Mouse (Mus musculus): Measurements from ENCODE around the gene Etd. TPM values are rescaled to one million over a fixed set of nuclear protein-coding genes. Genes with fewer than 3 reads are reported as not detected.
A peak's percentile ranks its signal among the peaks of the same experiment; 100 is the strongest.
"Not testable (repeated sequence)": the region's sequence is repeated elsewhere in the genome, so short reads cannot be mapped to it uniquely, and the experiment has no call there.

The Etd gene
- not detected for total RNA-seq (2021)

DNA sequence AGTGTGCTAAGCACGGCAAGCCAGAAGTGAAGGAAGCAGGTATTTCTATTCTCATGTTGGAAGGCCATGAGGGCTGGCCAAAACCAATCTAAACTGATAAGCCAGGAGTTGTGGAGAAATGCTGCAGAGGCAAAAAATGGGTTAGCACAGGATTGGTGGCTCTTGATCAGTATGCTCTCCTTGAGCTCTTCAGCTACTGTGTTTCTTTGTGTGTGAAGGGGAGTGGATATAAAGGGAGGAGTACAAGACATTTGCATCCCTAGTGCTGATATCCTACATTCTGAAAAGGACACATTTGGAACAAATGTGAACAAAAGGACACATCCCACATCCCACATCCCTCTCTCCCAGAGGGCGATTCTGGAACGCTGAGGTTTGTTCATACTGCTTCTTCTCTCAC lies at the start of gene Etd:
Gene Etd, plus strand, starts transcription at position 301 of the 400 bp plus-strand sequence.
- DNase-seq (ENCODE audit: low spot score in 2 of 2): no peak
- intact Hi-C loops (cut with DNase I): no loop called here

DNA sequence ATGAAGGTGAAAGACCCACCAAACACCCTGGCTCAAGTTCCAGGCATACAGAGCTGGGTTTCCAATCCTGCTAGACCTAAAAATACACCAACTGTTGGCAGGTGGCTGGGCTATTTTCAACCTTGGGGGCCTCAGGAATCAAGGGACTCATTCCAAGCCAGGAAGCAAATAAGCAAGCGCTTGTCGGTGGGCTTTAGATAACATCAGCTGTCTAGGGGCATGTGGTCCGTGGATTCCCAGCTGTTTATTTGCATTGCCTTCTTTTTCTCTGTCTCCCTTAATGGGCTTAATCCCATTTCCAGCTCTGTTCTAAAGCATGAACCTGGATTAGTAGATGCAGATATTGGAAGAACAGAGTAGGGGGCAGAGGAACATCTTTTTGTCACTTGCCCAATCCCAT lies 48.4 kb upstream of the Etd start:
- intact Hi-C loops (cut with DNase I): no loop called here
- DNase-seq (ENCODE audit: low spot score in 2 of 2): no peak

DNA sequence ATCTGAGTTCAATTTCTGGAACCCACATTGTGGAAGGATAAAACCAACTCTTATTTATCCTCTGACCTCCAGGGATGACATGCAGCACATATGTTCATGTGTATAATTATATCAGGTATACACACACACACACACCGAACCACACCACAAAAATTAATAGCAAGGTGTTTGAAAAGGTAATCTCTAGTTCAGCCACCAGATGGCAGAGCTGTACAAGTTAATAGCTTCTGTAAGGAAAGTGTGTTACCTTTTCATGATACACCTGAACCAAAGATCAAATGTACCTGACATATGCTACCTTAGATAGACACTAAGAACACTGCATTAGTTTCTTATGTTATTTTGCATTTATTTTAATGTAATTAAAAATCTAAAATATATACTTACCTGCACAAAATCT lies 1.8 kb upstream of the Etd start:
- peak in 1 of 2 experiments; percentile 4 for DNase-seq (ENCODE audit: low spot score in 2 of 2)
- intact Hi-C loops (cut with DNase I): no loop called here

DNA sequence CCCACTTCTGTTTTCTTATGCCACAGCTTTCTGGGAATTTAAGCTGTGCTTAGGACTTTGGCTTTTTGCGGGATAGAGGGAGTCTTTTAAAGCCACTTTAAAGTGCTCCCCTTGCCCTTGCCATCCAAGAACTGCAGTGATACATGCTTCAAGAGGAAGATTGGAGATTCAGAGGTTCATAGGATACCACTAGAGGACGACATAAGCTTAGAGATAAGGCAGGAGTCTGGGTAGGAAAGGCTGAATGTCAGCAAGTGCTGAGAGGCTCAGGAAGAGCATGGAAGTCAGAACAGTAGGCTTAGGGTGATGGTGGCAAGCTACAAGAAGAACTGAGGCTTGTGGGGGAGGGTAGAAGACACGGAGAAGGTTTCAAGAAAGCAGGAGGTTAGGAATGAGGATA lies 24.9 kb downstream of the Etd start:
- intact Hi-C loops (cut with DNase I): no loop called here
- DNase-seq (ENCODE audit: low spot score in 2 of 2): peak; percentile 2 to 23

DNA sequence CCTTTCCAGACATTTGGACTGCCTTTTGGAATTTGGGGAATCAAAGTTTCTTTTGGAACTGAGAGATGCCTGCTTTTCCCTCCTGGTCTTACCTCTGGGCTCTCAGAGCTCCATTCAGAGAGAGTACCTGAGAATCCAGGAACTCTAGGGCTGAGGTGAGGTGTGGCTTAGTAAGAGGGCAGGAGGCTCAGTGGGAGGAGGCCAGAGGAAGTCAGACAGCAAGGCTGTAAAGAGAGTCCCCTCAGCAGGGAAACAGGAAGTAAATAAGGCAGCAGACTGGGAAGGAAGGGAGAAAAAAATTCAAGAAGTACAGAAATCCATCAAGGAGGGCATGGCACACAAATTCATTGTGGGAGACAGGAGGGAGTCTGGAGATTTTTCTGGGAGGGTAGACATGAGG lies 29.5 kb downstream of the Etd start:
- not testable (repeated sequence) for DNase-seq (ENCODE audit: low spot score in 2 of 2)

More for the DNA sequence above, 29.5 kb downstream of the Etd start:
- intact Hi-C loops (cut with DNase I): not testable (repeated sequence)

Other genes starting within 250 kb of the Etd start
- gene Plac1, start 194.8 kb upstream of the Etd start, total RNA-seq (2021): not detected
- gene Fam122b, start 165.1 kb upstream of the Etd start, total RNA-seq (2021): 1 to 10 TPM; 3.6 to 4.4 TPM
- not detected for gene Fam122c, start 161.5 kb upstream of the Etd start, total RNA-seq (2021)
- 10 to 100 TPM; 12.6 to 16.9 TPM for gene Mospd1, start 64.4 kb upstream of the Etd start, total RNA-seq (2021)
- gene Rtl8c, start 173.1 kb downstream of the Etd start, total RNA-seq (2021): 100 to 1,000 TPM; 253 to 257 TPM
- not detected for gene Gm14597, start 174.1 kb downstream of the Etd start, total RNA-seq (2021)
- 100 to 1,000 TPM; 296 to 378 TPM for gene Rtl8a, start 208.8 kb downstream of the Etd start, total RNA-seq (2021)
- 100 to 1,000 TPM; 254 to 265 TPM for gene Rtl8b, start 235.5 kb downstream of the Etd start, total RNA-seq (2021)

Data from left cerebral cortex, postnatal 25 days (tissue).